Mouse (Mus musculus): ENCODE results near the gene Prg3. TPM values are rescaled to one million over a fixed set of nuclear protein-coding genes. Genes with fewer than 3 reads are reported as not detected.

Gene Prg3
- total RNA-seq, 1 experiment: not detected

GRCm38 (mm10) chr2:85011906-85012604, 24.0 kb downstream of the Prg3 start:
- Histone ChIP-seq H3K4me1 (ENCODE audit: control insufficient read depth in 2 of 2, insufficient read depth in 2 of 2, low read length in 2 of 2, poor library complexity in 1 of 2) (no peaks in the 10 kb centered on the region), H3K9ac (ENCODE audit: insufficient read depth, low read depth, low read length, poor library complexity, severe bottlenecking) (no peak overlapping the region), H3K27ac (ENCODE audit: insufficient read depth, low read depth, low read length, poor library complexity, severe bottlenecking) (no peak overlapping the region), H3K4me3 (ENCODE audit: insufficient read depth in 1 of 2, low read depth in 1 of 2, low read length in 2 of 2, poor library complexity in 1 of 2, severe bottlenecking in 1 of 2) (no peak overlapping the region), H3K36me3 (ENCODE audit: control insufficient read depth, insufficient read depth, low read length, poor library complexity, severe bottlenecking) (no peaks in the 10 kb centered on the region), H3K9me3 (ENCODE audit: control insufficient read depth, insufficient read depth, low read depth, low read length) (no peaks in the 10 kb centered on the region)
- in situ Hi-C loops (cut with MboI; ENCODE audit: low sequenced_read_pairs in 2 of 2, unreplicated experiment in 2 of 2): no loop called here
- TF ChIP-seq ZC3H11A (IDR thresholded peaks at IDR 0.05; ENCODE audit: borderline replicate concordance, low read depth, low read length) (no peak), CHD2 (IDR thresholded peaks at IDR 0.05; ENCODE audit: low read depth, low read length) (no peak), HCFC1 (IDR thresholded peaks at IDR 0.05; ENCODE audit: borderline replicate concordance, insufficient read depth, low read length) (no peak), ZNF384 (IDR thresholded peaks at IDR 0.05; ENCODE audit: low read depth, low read length) (no peak), MAFK (IDR thresholded peaks at IDR 0.05; ENCODE audit: insufficient read depth, low read depth, low read length) (no peak)
- DNase-seq (ENCODE audit: low read depth, low spot score): no peak

GRCm38 (mm10) chr2:85012679-85013078, 24.7 kb downstream of the Prg3 start:
- Histone ChIP-seq H3K4me3 (ENCODE audit: insufficient read depth in 1 of 2, low read depth in 1 of 2, low read length in 2 of 2, poor library complexity in 1 of 2, severe bottlenecking in 1 of 2) (no peak overlapping the region), H3K27ac (ENCODE audit: insufficient read depth, low read depth, low read length, poor library complexity, severe bottlenecking) (no peak overlapping the region), H3K9ac (ENCODE audit: insufficient read depth, low read depth, low read length, poor library complexity, severe bottlenecking) (no peak overlapping the region), H3K9me3 (ENCODE audit: control insufficient read depth, insufficient read depth, low read depth, low read length) (no peaks in the 10 kb centered on the region), H3K4me1 (ENCODE audit: control insufficient read depth in 2 of 2, insufficient read depth in 2 of 2, low read length in 2 of 2, poor library complexity in 1 of 2) (no peaks in the 10 kb centered on the region), H3K36me3 (ENCODE audit: control insufficient read depth, insufficient read depth, low read length, poor library complexity, severe bottlenecking) (no peaks in the 10 kb centered on the region)
- in situ Hi-C loops (cut with MboI; ENCODE audit: low sequenced_read_pairs in 2 of 2, unreplicated experiment in 2 of 2): no loop called here
- no peak for DNase-seq (ENCODE audit: low read depth, low spot score)
- no peak for TF ChIP-seq CHD2 (IDR thresholded peaks at IDR 0.05; ENCODE audit: low read depth, low read length)
- TF ChIP-seq HCFC1 (IDR thresholded peaks at IDR 0.05; ENCODE audit: borderline replicate concordance, insufficient read depth, low read length): no peak
- no peak for TF ChIP-seq ZNF384 (IDR thresholded peaks at IDR 0.05; ENCODE audit: low read depth, low read length)
- no peak for TF ChIP-seq MAFK (IDR thresholded peaks at IDR 0.05; ENCODE audit: insufficient read depth, low read depth, low read length)
- no peak for TF ChIP-seq ZC3H11A (IDR thresholded peaks at IDR 0.05; ENCODE audit: borderline replicate concordance, low read depth, low read length)

- no peak for DNase-seq (ENCODE audit: low read depth, low spot score)
- no peaks in the 10 kb centered on the region for H3K9me3 ChIP-seq (ENCODE audit: control insufficient read depth, insufficient read depth, low read depth, low read length)
- H3K9ac ChIP-seq (ENCODE audit: insufficient read depth, low read depth, low read length, poor library complexity, severe bottlenecking): no peak overlapping the region
- no peaks in the 10 kb centered on the region for H3K36me3 ChIP-seq (ENCODE audit: control insufficient read depth, insufficient read depth, low read length, poor library complexity, severe bottlenecking)
- no peak overlapping the region for H3K27ac ChIP-seq (ENCODE audit: insufficient read depth, low read depth, low read length, poor library complexity, severe bottlenecking)
- H3K4me1 ChIP-seq (ENCODE audit: control insufficient read depth in 2 of 2, insufficient read depth in 2 of 2, low read length in 2 of 2, poor library complexity in 1 of 2): no peaks in the 10 kb centered on the region
- no peak overlapping the region for H3K4me3 ChIP-seq (ENCODE audit: insufficient read depth in 1 of 2, low read depth in 1 of 2, low read length in 2 of 2, poor library complexity in 1 of 2, severe bottlenecking in 1 of 2)
- TF ChIP-seq HCFC1 (IDR thresholded peaks at IDR 0.05; ENCODE audit: borderline replicate concordance, insufficient read depth, low read length): no peak
- TF ChIP-seq MAFK (IDR thresholded peaks at IDR 0.05; ENCODE audit: insufficient read depth, low read depth, low read length): no peak
- no peak for TF ChIP-seq ZNF384 (IDR thresholded peaks at IDR 0.05; ENCODE audit: low read depth, low read length)
- no peak for TF ChIP-seq ZC3H11A (IDR thresholded peaks at IDR 0.05; ENCODE audit: borderline replicate concordance, low read depth, low read length)
- no peak for TF ChIP-seq CHD2 (IDR thresholded peaks at IDR 0.05; ENCODE audit: low read depth, low read length)
- in situ Hi-C loops (cut with MboI; ENCODE audit: low sequenced_read_pairs in 2 of 2, unreplicated experiment in 2 of 2): no loop called here
Observed at GRCm38 (mm10) chr2:85013826-85014587, 26.0 kb downstream of the Prg3 start.

GRCm38 (mm10) chr2:85014588-85014982, 26.6 kb downstream of the Prg3 start:
- TF ChIP-seq ZC3H11A (IDR thresholded peaks at IDR 0.05; ENCODE audit: borderline replicate concordance, low read depth, low read length) (no peak), CHD2 (IDR thresholded peaks at IDR 0.05; ENCODE audit: low read depth, low read length) (no peak), HCFC1 (IDR thresholded peaks at IDR 0.05; ENCODE audit: borderline replicate concordance, insufficient read depth, low read length) (no peak), MAFK (IDR thresholded peaks at IDR 0.05; ENCODE audit: insufficient read depth, low read depth, low read length) (no peak), ZNF384 (IDR thresholded peaks at IDR 0.05; ENCODE audit: low read depth, low read length) (no peak)
- H3K36me3 ChIP-seq (ENCODE audit: control insufficient read depth, insufficient read depth, low read length, poor library complexity, severe bottlenecking): no peaks in the 10 kb centered on the region
- no peaks in the 10 kb centered on the region for H3K9me3 ChIP-seq (ENCODE audit: control insufficient read depth, insufficient read depth, low read depth, low read length)
- in situ Hi-C loops (cut with MboI; ENCODE audit: low sequenced_read_pairs in 2 of 2, unreplicated experiment in 2 of 2): no loop called here
- no peak overlapping the region for H3K27ac ChIP-seq (ENCODE audit: insufficient read depth, low read depth, low read length, poor library complexity, severe bottlenecking)
- no peaks in the 10 kb centered on the region for H3K4me1 ChIP-seq (ENCODE audit: control insufficient read depth in 2 of 2, insufficient read depth in 2 of 2, low read length in 2 of 2, poor library complexity in 1 of 2)
- no peak for DNase-seq (ENCODE audit: low read depth, low spot score)
- no peak overlapping the region for H3K4me3 ChIP-seq (ENCODE audit: insufficient read depth in 1 of 2, low read depth in 1 of 2, low read length in 2 of 2, poor library complexity in 1 of 2, severe bottlenecking in 1 of 2)
- no peak overlapping the region for H3K9ac ChIP-seq (ENCODE audit: insufficient read depth, low read depth, low read length, poor library complexity, severe bottlenecking)

All from ES-E14 (cell line).